Mouse (Mus musculus) frontal cortex, adult (tissue): ENCODE measurements around the gene B9d2.

Experiments used
- ATAC-seq: cut with Nextera tagmentation; 2 replicates; pipeline ENCODE4 v1.9.2; 2017; ENCODE audit warnings: mild to moderate bottlenecking, moderate library complexity, mixed read lengths; ENCODE audit not compliant: low TSS enrichment

B9d2 gene

DNA sequence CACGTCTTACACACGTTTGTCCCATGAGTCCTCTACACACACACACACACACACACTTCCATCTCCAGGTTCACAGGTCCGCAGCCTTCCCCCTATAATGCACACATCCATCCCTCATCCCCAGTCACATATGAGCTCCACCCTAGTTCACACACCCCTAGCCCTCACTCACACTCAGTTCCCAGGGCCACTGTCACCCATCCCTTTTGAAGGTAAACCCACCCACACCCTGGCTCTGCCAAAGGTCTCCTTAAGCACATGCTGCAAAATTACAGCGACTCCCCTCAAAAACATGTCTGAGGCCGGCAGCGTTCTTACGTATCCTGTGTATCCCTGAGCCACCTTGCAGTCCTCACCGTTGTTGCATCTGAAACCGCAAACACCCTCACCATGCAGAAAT is 6.3 kb upstream of the B9d2 start:
- ATAC-seq, result no peak

DNA sequence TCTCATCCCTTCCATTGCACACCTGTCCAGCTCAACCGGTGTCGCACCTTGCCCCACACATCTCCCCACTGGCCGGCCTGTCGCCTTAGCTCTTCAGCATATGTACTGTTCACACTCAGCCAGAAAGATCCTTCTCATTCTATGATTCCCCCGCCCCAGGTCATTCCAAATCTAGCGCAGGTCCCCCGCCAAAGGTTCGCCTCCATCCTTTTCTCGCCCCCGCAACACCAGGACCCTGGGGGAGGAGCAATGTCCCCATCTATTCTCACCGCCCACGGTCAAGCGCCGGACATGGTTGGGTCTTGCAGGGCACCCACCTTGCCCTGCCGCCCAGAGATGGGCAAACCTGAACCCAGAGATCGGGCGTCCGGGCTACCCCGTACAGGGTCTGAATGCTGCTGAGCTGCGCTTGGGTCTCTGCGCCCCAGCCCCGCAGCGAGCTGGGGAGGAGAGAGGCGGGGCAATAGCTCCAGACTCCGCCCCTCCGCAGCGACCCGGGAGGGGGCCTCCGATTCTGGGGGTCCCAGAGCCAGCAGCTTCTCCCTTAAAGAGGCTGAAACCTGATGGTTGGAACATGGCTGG is 5.8 kb upstream of the B9d2 start, which contains the start of gene Tmem91:
Gene Tmem91, minus strand, starts transcription at position 448 of the 582 bp plus-strand sequence.
- ATAC-seq, result no peak

- no peak for ATAC-seq
Measured at GRCm38 (mm10) chr7:25675405-25675804, 5.2 kb upstream of the B9d2 start.

DNA sequence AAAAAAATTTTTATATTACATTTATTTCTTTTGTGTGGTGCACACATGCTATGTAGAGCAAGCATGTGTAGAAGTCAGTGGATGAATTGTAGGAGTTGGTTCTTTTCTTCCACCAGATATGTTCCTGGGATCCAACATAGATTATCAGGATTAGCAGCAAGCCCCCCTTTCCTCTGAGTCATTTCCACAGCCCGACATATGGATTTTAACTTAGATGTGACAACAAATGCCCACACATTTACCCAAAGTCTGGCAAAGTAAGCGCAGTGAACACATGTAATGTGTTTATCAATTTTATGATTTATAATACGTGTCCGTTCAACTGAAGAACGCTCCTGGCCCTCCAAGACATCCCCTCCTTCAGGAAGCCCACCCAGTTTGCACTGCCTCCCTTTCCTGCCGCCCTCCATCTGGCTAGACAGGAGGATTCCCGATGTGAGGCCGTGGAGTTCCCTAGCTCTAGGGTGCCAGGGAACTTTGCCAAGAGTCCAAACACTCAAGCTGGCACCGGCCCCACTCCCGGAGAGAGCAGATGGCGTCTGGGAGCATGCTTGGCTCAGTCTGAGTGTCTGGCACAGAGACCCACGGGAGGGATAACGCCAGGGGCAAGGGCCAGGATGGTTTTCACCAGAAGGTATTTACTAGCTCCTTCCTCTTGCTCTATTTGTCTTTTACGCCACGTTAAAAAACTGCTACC is 4.3 kb upstream of the B9d2 start:
- peak; percentile 42 for ATAC-seq

DNA sequence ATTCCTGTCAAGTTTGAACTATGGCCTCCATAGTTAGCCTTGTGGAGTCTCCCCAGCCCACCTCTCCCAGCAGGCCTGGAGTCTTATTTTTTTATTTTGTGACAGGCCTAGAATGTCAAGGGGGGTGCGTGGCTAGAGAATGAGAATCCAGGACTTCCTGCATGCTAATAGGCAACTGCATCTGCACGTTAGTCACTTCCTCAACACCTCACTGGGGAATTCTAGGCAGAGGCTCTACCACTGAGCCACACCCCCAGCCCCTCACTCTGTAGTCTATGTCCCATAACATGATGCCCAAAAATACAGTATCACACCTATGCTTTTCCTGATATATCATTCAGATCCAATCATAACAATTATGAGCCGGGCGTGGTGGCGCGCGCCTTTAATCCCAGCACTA is 3.6 kb upstream of the B9d2 start:
- no peak for ATAC-seq

DNA sequence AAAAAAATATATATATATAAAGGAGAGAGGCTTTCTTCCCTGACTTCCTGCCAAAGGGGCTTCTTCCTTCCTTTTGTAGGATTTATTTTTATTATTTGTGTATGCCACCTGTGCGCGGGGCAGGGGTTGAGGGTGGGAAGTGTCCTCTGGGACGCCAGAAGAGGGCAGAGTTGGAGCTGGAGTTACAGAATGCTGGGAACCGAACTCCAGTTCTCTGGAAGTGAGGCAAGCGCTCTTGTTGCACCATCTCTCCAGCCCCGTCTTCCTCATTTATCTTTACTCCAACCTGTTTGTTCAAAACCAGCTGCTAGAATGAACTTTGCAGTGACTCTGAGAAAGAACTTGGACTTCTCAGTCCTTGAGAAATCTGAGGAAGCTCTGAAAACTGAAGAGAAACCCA is 609 bp upstream of the B9d2 start:
- ATAC-seq, result no peak

GRCm38 (mm10) chr7:25681341-25682231 is 1.0 kb downstream of the B9d2 start:
- no peak for ATAC-seq

- ATAC-seq, result no peak
Measured at GRCm38 (mm10) chr7:25683474-25684180, 3.0 kb downstream of the B9d2 start.

DNA sequence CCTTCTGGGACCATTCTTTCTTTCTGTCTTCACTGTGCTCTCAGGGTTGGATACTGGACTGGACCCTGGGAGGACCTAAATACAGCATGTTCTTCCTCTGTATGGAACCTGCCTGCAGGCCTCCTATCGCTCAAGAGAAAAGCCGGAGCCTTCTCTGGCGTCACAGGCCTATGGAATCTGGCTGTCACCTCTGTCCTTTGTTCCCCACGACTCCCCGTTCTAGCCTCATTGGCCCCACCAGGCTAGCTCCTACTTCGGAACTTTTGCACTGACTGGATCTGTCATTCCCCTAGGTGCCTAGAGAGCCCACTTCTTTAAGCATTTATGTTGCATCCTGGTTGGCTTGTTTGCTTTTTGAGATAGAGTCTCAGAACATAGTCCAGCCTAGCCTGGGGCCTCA is 4.1 kb downstream of the B9d2 start:
- ATAC-seq, result no peak

DNA sequence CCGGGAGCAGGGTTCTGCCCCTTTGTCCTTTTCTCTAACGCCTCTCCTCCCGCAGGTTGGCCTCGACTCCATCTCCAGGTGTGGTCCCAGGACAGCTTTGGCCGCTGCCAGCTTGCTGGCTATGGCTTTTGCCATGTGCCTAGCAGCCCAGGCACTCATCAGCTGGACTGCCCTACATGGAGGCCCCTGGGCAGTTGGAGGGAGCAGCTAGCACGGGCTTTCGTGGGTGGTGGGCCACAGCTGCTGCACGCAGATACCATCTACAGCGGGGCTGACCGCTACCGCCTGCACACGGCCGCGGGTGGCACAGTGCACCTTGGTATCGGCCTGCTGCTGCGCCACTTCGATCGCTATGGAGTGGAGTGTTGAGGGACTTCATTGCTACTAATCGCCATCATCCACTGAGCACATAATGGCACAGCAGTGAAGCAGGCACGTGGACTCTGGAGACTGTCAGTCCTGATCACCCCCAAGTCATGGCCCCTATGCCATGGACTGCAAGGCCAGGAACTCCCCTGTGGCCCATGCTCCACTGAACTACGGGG is 5.4 kb downstream of the B9d2 start:
- ATAC-seq, result no peak

DNA sequence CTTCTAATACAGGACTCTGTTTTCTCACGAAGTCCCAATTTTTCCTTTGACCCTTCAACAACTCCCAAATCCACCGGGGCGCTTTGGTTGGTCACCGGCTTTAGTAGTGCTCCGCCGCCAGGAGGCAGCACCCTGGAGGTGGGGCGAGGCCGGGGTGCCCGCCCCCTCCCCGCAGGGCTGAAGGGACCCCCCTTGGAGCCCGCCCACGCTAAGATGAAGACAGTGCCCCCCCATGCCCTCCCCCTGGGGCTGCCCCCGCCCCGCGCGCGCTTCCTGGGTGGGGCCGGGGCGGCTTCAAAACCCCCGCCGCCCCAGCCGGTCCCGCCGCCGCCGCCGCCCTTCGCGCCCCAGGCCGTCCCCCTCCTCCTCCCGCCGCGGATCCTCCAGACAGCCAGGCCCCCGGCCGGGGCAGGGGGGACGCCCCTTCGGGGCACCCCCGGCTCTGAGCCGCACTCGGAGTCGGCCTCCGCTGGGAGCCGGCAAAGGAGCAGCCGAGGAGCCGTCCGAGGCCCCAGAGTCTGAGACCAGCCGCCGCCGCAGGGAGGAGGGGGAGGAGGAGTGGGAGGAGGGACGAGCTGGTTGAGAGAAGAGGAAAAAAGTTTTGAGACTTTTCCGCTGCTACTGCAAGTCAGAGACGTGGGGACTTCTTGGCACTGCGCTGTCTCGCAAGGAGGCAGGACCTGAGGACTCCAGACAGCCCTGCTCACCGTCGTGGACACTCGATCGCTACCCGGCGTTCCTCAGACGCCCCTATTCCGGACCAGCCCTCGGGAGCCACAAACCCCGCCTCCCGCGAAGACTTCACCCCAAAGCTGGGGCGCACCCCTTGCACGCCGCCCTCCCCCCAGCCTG is 6.3 kb downstream of the B9d2 start, which contains the start of gene Tgfb1:
Gene Tgfb1, plus strand, starts transcription at position 323 of the 852 bp plus-strand sequence.
- ATAC-seq, result no peak

DNA sequence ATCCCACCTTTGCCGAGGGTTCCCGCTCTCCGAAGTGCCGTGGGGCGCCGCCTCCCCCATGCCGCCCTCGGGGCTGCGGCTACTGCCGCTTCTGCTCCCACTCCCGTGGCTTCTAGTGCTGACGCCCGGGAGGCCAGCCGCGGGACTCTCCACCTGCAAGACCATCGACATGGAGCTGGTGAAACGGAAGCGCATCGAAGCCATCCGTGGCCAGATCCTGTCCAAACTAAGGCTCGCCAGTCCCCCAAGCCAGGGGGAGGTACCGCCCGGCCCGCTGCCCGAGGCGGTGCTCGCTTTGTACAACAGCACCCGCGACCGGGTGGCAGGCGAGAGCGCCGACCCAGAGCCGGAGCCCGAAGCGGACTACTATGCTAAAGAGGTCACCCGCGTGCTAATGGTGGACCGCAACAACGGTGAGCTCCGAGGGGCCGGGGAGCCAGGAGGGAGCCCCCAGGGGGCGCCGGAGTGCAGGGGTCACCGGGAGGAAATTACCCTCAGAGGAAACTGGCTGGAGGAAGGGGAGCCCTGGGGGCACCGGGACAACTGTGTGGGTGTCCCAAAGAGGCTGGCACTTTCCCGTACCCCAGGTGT is 7.3 kb downstream of the B9d2 start:
- ATAC-seq, result no peak

DNA sequence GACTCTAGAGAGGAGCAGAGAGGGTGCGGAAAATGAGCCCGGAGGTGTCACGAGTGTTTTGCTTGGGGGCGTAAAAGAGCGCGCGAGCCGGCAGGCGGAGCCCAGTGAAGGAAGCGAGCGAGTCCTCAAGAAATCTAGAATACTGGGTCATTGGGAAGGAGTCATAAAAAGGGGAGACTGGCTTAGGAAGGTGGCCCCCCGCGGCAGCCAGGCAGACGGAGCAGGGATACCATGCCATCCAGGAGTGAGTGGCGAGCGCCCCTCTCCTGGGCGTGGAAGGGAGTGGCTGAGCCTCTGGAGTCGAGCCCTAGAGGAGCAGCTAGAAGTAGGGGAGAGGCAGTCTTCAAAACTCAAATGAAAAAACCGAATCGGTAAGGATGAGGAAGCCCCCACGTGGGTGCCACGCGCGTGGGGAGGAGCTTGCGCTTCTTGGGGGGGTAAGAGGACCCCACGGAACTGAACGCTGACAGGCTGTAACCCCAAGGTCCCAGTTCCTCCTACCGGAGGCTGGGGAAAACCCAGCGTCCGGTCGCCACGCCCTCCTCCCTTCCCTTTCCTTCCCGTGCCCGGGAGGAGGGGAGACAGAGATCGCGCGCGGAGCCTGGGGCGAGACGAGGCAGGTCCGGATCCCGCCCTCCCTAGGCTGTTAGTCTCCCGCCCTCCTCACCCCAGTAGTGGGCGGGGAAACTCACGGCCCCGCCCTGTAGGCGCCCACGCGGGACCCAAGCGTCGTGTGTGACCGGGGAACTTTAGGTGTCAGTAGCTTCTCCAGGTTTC is 8.4 kb downstream of the B9d2 start:
- ATAC-seq, result peak; percentile 27

DNA sequence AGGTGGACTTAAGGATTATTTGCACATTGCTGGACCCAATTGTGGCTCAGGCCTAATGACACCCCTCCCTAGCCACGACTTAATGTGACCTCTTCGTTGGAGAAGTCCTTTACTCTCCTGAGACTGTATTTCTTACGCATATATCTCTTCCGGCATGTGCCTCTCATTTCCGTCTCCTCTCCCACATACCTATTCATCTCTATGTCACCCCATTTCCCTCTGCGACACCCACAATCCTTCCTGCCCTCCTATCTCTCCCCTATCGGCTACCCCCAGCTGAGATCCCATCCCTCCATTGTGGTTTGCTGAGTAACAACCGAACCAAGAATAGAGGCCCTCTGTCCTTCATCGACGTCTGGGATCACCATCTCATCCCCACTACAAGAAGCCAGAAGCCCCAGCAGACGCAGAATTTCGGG is 9.0 kb downstream of the B9d2 start:
- no peak for ATAC-seq

GRCm38 (mm10) chr7:25690051-25690450 is 9.5 kb downstream of the B9d2 start:
- ATAC-seq, result no peak

DNA sequence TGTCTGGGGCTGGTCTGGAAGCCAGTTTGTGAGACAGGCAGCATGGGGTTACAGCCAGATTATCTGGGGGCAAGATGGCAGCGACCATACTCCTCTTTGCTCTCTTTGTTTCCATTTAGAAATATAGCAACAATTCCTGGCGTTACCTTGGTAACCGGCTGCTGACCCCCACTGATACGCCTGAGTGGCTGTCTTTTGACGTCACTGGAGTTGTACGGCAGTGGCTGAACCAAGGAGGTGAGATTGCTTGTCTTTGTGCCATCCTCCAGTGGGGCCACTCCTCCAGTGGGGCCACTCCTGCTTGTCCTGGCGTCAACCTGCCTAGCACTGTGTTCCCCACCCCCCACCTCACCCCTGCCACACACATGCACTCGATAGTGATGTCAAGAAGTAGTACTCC is 13.5 kb downstream of the B9d2 start:
- no peak for ATAC-seq

GRCm38 (mm10) chr7:25699851-25700250 is 19.3 kb downstream of the B9d2 start:
- no peak for ATAC-seq

DNA sequence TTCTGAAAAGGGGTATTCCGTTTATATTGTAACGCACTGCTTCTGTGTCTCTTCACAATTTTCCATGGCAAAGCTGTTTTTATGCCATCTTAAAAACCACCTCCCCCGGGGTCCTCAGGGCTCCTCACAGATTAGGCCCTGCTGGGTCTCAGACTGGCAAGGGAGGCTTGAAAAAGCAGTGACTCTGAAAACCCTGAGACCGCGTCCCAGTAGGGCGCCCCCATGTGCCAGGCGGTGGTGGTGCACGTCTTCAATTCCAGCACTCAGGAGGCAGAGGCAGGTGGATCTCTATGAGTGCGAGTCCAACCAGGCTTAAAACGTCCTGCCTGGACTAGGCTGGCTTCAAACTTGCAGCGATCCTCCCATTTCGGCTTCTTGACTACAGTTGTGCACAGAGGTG is 20.2 kb downstream of the B9d2 start:
- no peak for ATAC-seq

DNA sequence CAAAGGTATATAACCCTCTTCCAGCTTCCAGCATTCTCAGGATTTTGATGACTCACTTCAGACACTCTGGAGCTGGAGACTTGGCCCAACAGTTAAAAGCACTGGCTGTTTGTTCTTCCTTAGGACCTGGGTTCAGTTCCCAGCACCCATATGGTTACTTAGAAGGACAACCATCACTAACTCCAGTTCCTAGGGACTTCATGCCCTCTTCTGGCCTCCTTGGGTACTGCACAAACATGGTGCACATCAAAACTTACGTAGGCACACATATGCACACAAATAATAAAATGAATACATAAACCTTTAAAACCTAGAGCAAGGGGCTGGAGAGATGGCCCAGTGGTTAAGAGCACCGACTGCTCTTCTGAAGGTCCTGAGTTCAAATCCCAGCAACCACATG is 21.8 kb downstream of the B9d2 start:
- ATAC-seq, result no peak
